Mouse (Mus musculus) liver, adult 2 months (tissue): ENCODE data around the gene Tspan8. TPM values are rescaled to one million over a fixed set of nuclear protein-coding genes. Genes with fewer than 3 reads are reported as not detected.

Experiments used
- DNase-seq: peaks from one replicate; pipeline ENCODE4 v3.0.0-alpha.2; 2011; ENCODE audit warnings: low read depth, low spot score; ENCODE audit errors: extremely low read depth
- H3K27ac ChIP-seq: fragments of 200-500 bp; replicated peaks from 2 replicates; pipeline ENCODE4 v1.5.1; 2012; ENCODE audit warnings: low read depth, mild to moderate bottlenecking, control low read depth, inconsistent platforms, low read length; ENCODE audit not compliant: insufficient read depth
- H3K27me3 ChIP-seq: fragments of 200-500 bp; 2 replicates; pipeline ENCODE4 v1.6.1; 2012; ENCODE audit warnings: mild to moderate bottlenecking, moderate library complexity, low read length, inconsistent platforms; ENCODE audit not compliant: control insufficient read depth, insufficient read depth
- H3K36me3 ChIP-seq: fragments of 200-500 bp; 2 replicates; pipeline ENCODE4 v1.6.1; 2012; ENCODE audit warnings: low read length, inconsistent platforms; ENCODE audit not compliant: control insufficient read depth, insufficient read depth
- H3K4me1 ChIP-seq: fragments of 200-500 bp; 2 replicates; pipeline ENCODE4 v1.6.1; 2011; ENCODE audit warnings: low read length; ENCODE audit not compliant: control insufficient read depth, insufficient read depth
- H3K4me3 ChIP-seq: fragments of 200-500 bp; 2 replicates; pipeline ENCODE4 v1.5.1; 2011; ENCODE audit warnings: low read depth, mild to moderate bottlenecking, control low read depth, low read length, moderate library complexity; ENCODE audit not compliant: insufficient read depth
- H3K79me2 ChIP-seq: fragments of 200-500 bp; 2 replicates; pipeline ENCODE4 v1.6.1; 2012; ENCODE audit warnings: inconsistent platforms, mild to moderate bottlenecking, low read length, moderate library complexity; ENCODE audit not compliant: control insufficient read depth, insufficient read depth
- H3K9ac ChIP-seq: fragments of 200-500 bp; 2 replicates; pipeline ENCODE4 v1.6.1; 2012; ENCODE audit warnings: low read depth, mild to moderate bottlenecking, control low read depth, inconsistent platforms, low read length
- CTCF ChIP-seq: fragments of 200-500 bp; IDR thresholded peaks from 2 replicates; pipeline ENCODE4 v1.5.1; 2011; ENCODE audit warnings: low read depth, low read length, control low read depth
- POLR2A ChIP-seq: fragments of 200-500 bp; IDR thresholded peaks from 2 replicates; pipeline ENCODE4 v1.6.1; 2011; ENCODE audit warnings: low read length, control low read depth; ENCODE audit not compliant: insufficient read depth; ENCODE audit errors: extremely low read depth
- WGBS: fragments of 180-500 bp; shearing (Covaris S2); methylation state at CpG from one replicate; pipeline ENCODE4 v1.1.7; 2018; 5-methylcytosine and 5-hydroxymethylcytosine counted together
- polyA plus RNA-seq: library from polyadenylated mRNA; depleted of rRNA; stranded (reverse); fragments of >200 nt; gene quantifications from 2 replicates; pipeline ENCODE4 v1.2.3, GENCODE M21; 2012; rRNA removed
- total RNA-seq: library from RNA; depleted of rRNA; stranded (reverse); fragments of >200 nt; gene quantifications from 2 replicates; pipeline ENCODE4 v1.2.3, GENCODE M21; 2014; rRNA removed

Gene Tspan8
- total RNA-seq (1.6 and 1.9 TPM in 2 replicates), polyA plus RNA-seq (0.20 and 0.31 TPM in 2 replicates)

GRCm38 (mm10) chr10:115816511-115816910 lies at the start of gene Tspan8:
Gene Tspan8, plus strand, starts transcription at chr10:115816832.
- Histone ChIP-seq H3K9ac (no peak within 1 kb of the TSS), H3K4me3 (no peak within 1 kb of the TSS)
- TF ChIP-seq CTCF, result no peak
- no peak for TF ChIP-seq POLR2A

DNA sequence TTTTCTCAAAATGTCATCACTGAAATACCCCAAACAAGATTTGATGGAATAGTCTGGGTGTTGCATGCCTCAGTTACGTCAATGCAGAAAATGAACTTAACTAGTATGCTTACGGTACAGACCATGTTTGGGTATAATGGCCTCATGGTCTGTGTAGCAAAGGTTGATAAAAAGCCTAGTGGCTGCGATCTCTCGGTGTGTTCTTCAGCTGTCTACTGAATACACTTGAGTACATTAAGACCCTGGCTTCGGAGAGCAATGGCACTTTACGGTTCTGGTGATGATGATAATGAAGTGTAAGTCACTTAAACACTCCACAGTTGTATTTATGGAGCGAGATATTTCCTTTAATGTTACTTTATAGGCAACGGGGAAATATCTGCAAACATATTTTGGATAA lies 46.6 kb upstream of the Tspan8 start:
- 95% methylated on average over 8 of the region's 8 CpGs for WGBS
- no peaks in the 10 kb centered on the region for H3K36me3 ChIP-seq
- no peak for TF ChIP-seq CTCF
- no peak for TF ChIP-seq POLR2A
- no peak overlapping the region for H3K4me3 ChIP-seq
- no peaks in the 10 kb centered on the region for H3K79me2 ChIP-seq
- H3K27ac ChIP-seq, result no peak overlapping the region
- H3K4me1 ChIP-seq, result no peaks in the 10 kb centered on the region
- H3K27me3 ChIP-seq, result no peaks in the 10 kb centered on the region
- no peak overlapping the region for H3K9ac ChIP-seq
- no peak for DNase-seq

More at GRCm38 (mm10) chr10:115816511-115816910, at the start of gene Tspan8:
- Histone ChIP-seq H3K79me2 (no peaks in the 10 kb centered on the region), H3K36me3 (no peaks in the 10 kb centered on the region), H3K27ac (no peak within 1 kb of the TSS), H3K27me3 (no peaks in the 10 kb centered on the region), H3K4me1 (no peaks in the 10 kb centered on the region)
- DNase-seq, result no peak
- WGBS, result 58% methylated on average over 6 of the region's 6 CpGs

DNA sequence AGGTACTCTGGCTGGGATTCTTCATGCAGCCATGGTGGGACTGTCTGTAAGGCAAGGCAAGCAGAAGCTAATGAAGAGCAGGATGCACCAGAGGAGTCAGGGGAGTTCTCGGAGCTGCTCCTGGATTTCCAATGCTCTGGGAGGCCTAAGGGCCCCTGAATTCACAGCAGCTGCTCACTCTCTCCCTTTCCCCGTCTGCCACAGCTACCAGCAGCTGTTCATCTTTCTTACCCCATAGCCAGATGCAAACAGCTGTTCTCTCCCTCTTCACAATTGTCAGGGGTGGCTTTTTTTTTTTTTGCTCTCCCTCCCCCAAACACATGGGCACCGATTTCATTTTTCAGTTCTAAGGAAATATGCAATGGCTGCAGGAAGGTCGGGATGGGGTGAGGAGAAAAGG lies 42.2 kb upstream of the Tspan8 start:
- Histone ChIP-seq H3K4me1 (peaks cover 6% of the 10 kb centered on the region; the same call in 1 of the 2 replicates), H3K4me3 (no peak overlapping the region), H3K36me3 (no peaks in the 10 kb centered on the region), H3K9ac (no peak overlapping the region), H3K27me3 (no peaks in the 10 kb centered on the region), H3K27ac (no peak overlapping the region), H3K79me2 (no peaks in the 10 kb centered on the region)
- 86% methylated on average over 4 of the region's 4 CpGs for WGBS
- no peak for DNase-seq
- TF ChIP-seq POLR2A (no peak), CTCF (no peak)

DNA sequence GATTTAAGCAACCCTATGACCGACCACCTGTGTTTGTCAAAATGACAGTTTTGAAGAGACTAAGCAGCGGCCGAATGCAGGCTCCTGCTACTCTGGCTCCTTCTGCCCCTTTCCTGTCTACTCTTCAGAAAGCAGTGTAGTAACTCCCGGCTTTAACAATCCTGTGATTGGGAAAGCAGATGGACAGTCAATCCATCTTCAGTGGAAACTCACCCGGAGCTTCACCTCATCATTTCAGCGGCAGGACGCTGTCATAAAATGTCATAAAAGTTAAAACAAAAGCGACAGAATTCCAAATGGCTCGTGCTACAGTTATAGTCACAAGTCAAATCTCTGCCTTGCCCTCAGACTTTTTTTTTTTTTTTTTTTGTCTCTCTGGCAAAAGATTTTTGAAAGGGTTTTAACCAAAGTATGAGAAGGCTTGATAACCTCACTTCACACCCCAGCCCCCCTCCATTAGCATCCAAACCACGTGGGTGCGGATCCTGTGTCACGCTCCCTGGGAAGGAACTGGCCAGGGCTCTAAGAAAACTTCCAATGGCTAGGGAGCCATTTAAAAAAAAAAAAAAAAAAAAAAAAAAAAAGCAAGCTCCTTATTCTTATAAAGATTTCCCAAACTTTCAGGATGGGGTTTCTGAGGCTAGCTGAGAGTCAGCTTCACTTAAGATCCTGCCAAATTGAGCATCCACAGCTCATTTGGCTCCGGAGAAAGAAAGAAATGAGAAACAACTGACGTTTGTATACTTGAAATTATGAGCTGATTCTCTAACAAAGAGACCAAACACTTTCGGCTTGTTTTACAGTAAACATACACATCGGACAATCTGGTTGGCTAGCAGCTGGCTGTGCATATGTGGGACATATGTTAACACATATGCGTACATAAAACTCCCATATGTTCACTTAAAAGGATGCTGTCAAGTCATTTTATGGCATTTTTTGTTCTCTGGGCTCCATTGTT lies 40.4 kb upstream of the Tspan8 start:
- 77% methylated on average over 17 of the region's 17 CpGs for WGBS
- TF ChIP-seq POLR2A (no peak), CTCF (no peak)
- H3K4me1 ChIP-seq, result peaks cover 8% of the 10 kb centered on the region; the same call in 1 of the 2 replicates
- H3K9ac ChIP-seq, result no peak overlapping the region
- no peak overlapping the region for H3K27ac ChIP-seq
- no peak overlapping the region for H3K4me3 ChIP-seq
- no peaks in the 10 kb centered on the region for H3K36me3 ChIP-seq
- no peaks in the 10 kb centered on the region for H3K79me2 ChIP-seq
- no peak for DNase-seq
- no peaks in the 10 kb centered on the region for H3K27me3 ChIP-seq

- Histone ChIP-seq H3K4me3 (no peak overlapping the region), H3K79me2 (no peaks in the 10 kb centered on the region), H3K36me3 (no peaks in the 10 kb centered on the region), H3K4me1 (peaks cover 8% of the 10 kb centered on the region; the same call in 1 of the 2 replicates), H3K27ac (no peak overlapping the region), H3K9ac (no peak overlapping the region), H3K27me3 (no peaks in the 10 kb centered on the region)
- TF ChIP-seq CTCF, result no peak
- no peak for TF ChIP-seq POLR2A
- DNase-seq, result peak; percentile 53
- whole genome bisulfite sequencing, result 29% methylated on average over 5 of the region's 5 CpGs
Observed at GRCm38 (mm10) chr10:115777366-115777765, 39.3 kb upstream of the Tspan8 start.

DNA sequence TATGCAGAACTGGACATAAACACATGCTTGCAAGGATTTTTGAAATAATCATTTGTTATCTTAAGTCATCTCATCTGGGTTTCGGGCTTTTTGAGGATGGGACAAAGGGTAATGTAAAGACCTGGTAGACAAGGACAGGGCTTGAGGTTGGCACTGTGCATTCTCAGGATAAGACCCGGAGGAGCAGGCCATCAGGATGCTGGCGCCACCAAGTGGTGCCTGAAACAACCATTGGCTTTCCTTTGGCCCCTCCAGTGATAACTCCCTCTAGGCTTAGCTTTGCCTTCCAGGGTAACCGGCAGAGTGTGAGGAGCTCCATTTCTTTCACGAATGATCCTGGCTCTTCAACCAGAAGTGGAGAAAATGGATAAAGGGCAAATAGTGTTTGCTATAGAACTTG lies 38.0 kb upstream of the Tspan8 start:
- H3K4me1 ChIP-seq, result peaks cover 8% of the 10 kb centered on the region; the same call in 1 of the 2 replicates
- DNase-seq, result no peak
- no peaks in the 10 kb centered on the region for H3K79me2 ChIP-seq
- H3K4me3 ChIP-seq, result no peak overlapping the region
- TF ChIP-seq CTCF, result peak; percentile 60
- TF ChIP-seq POLR2A, result no peak
- no peaks in the 10 kb centered on the region for H3K27me3 ChIP-seq
- no peak overlapping the region for H3K27ac ChIP-seq
- 67% methylated on average over 5 of the region's 5 CpGs for WGBS
- no peaks in the 10 kb centered on the region for H3K36me3 ChIP-seq
- H3K9ac ChIP-seq, result no peak overlapping the region
